Mouse (Mus musculus): ENCODE measurements around the gene Pde4d.
A peak's percentile ranks its signal among the peaks of the same experiment; 100 is the strongest.
"Not testable (repeated sequence)": the region's sequence is repeated elsewhere in the genome, so short reads cannot be mapped to it uniquely, and the experiment has no call there.

Pde4d gene

GRCm38 (mm10) chr13:108705441-108705840 lies 255.7 kb downstream of the Pde4d start:
- no peak for DNase-seq

GRCm38 (mm10) chr13:108714032-108714431 lies 264.3 kb downstream of the Pde4d start:
- no peak for DNase-seq

- no peak for DNase-seq
These were observed 265.3 kb downstream of the Pde4d start for GRCm38 (mm10) chr13:108715029-108715428.

DNA sequence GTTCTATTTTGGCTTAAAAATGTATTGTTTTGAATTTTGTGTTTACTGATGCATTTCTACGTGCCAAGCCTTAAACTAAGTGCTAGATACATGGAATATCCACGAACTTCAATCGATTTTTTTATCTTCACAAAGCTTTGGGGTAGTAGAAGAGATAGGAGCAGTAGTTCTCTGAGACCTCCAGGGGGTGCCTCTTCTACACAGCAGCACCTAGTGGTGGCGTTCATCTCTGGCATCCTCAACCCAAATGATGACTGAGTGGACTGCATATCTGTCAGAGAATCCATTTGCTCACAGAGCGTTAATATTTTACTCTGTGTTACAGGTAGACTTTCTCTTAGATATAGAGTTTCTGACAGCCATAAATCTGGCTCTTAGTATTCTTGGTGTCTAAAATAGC lies 272.5 kb downstream of the Pde4d start:
- DNase-seq: peak; percentile 33

GRCm38 (mm10) chr13:108734356-108734755 lies 284.6 kb downstream of the Pde4d start:
- DNase-seq: peak; percentile 14

DNA sequence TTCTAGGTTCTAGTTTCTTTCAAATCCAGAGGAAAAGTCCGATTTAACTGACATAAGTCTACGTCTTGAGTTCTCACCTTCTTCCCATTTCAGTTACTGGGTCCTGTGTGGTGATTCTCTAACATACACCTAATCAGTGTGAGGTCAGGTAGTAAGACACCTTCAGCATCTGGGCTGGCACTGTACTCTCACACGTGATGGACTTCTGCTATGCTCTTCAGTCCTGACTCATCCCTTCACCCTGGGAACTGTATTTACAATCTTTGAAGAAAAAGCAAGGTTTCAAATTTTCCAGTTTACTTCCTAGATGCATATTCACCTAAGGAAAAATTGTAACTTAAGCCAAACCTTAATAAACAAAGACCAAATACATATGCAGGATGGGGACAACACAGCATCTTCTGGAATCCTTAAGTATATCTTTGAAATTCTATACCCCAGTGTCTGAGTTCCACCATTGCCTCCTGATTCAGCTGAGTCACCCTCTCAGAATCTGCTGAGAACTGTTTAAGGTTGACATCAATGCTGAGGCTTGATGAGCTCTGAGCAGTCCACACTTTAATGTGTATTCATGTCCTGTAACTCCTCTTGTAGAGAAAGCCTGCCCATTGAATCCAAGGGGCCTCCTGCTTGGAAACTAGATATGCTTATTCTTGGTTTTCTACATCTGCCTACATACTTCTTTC lies 301.6 kb downstream of the Pde4d start:
- DNase-seq: no peak

GRCm38 (mm10) chr13:108757477-108757876 lies 307.7 kb downstream of the Pde4d start:
- no peak for DNase-seq

GRCm38 (mm10) chr13:108758331-108758730 lies 308.6 kb downstream of the Pde4d start:
- DNase-seq: no peak

DNA sequence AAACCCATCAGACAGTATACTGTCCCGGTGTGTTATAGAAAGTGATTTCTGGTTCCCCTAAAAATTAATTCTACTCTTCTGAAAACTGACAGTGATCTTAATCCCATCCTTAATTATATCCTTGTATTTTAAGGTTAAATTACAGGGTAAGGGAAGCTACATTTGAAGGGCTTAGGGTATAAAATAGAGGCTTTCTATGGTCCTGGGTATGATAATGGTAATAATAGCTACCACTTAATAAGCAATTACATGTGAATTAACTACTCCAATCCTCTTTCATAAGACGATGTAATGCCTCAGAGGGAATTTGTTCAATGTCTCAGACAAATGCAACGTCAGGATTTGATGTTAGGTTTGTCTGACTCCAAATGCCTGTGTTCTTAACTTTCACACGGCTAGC lies 309.4 kb downstream of the Pde4d start:
- DNase-seq: no peak

- DNase-seq: no peak
These were observed 313.5 kb downstream of the Pde4d start for GRCm38 (mm10) chr13:108763295-108763694.

- no peak for DNase-seq
These were observed 316.4 kb downstream of the Pde4d start for GRCm38 (mm10) chr13:108766020-108766727.

GRCm38 (mm10) chr13:108769465-108770056 lies 319.8 kb downstream of the Pde4d start:
- DNase-seq: no peak

DNA sequence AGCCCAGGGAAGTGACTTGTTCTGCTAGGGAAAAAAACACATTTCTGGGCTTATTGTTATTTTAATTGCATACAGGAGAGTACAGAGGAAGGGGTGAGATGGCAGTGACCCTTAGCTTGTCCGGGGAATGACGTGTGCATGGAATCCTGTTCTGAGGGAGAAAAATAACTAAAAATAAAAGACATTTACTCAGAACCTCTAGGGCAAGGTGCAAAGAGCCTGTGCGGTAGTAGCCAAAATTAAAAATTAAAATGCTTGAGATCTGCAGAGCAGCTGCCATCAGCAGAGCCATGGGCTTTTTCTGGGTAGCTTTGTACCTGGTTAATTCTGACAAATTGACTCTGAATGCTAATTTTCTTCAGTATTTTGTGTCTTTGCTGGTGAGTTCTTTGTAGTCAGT lies 322.6 kb downstream of the Pde4d start:
- DNase-seq: no peak

DNA sequence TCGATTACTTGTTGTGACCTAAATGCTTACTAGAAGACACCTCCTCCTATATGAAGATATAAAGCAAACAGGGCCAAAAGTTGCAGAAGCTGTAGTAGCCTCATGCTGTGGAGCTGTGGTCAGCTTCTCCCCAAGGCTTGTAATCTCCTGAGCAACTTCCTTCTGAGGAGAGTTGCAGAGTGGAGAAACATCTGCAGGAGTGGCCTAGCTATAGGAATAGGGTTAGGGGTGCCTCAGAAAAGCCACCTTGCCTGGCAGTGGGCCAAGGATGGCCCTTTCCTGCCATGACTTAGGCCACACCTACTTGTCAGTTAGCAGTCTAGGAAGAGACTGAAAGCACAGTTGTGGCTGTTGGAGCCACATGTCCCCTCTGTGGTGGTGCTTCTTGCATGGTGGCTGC lies 325.2 kb downstream of the Pde4d start:
- DNase-seq: no peak

DNA sequence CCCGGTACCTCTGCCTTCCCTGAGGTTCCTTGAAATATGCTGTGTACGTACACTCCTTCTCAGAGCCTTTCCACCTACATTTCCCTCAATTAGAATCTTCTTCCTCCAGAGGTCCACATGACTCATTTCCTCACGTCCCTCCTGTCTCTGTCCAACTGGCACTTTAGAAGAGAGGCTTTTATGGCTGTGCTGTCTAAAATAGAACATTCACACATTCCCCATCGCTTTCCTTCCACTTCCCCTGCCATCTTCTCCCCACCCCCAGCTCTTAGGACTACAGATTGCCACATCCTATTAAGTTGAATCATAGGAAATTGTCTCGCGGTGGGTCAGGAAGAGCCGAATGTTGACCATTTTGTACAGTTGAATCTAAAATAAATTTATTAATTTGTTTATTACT lies 326.1 kb downstream of the Pde4d start:
- no peak for DNase-seq

DNA sequence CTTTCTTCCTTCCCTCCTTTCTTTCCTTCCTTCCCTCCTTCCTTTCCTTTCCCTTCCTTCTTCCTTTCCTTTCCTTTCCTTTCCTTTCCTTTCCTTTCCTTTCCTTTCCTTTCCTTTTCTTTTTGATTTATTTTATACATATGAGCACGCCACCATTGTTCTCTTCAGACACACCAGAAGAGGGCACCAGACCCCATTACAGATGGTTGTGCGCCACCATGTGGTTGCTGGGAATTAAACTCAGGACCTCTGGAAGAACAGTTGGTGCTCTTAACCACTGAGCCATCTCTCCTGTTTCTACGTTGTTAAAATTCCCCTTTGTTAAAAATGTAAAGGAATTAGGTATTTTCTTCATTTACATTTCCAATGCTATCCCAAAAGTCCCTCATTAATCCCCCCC lies 347.9 kb downstream of the Pde4d start:
- not testable (repeated sequence) for DNase-seq

DNA sequence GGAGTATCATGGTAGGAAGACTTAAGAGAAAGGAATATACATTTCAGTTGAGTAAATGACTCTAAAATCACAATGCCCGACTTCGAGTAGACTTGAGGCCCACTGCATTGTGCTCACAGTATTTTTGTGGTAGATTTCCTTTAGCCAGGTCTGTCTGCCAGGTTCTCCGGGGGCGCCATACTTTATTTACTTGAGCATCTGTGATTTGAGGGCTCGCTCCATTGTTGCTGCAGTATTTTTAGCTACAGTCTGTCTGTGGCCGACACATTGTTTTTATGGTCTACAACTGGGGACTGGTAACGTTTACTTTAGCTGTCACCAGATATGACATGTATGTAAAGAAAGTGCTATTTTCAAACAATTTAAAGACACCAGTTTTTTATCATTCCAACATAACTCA lies 359.4 kb downstream of the Pde4d start:
- no peak for DNase-seq

DNA sequence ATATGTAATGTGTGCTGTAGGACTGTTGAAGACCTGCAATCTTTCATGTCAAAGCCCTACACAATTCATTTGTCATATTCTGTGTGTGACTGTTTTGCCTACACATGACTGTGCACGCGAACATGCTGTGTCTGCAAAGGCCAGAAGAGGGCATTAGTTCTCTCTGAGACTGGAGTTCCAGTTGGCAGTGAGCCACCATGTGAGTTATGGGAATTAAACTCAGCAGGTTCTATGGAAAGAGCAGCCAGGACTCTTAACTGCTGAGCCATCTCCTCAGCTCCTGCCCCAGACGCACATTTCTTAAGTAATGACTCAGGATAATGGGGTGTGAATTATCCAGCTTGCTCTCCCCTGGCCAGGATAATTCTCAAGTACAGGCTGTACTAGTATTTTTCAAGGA lies 363.2 kb downstream of the Pde4d start:
- DNase-seq: peak; percentile 68

DNA sequence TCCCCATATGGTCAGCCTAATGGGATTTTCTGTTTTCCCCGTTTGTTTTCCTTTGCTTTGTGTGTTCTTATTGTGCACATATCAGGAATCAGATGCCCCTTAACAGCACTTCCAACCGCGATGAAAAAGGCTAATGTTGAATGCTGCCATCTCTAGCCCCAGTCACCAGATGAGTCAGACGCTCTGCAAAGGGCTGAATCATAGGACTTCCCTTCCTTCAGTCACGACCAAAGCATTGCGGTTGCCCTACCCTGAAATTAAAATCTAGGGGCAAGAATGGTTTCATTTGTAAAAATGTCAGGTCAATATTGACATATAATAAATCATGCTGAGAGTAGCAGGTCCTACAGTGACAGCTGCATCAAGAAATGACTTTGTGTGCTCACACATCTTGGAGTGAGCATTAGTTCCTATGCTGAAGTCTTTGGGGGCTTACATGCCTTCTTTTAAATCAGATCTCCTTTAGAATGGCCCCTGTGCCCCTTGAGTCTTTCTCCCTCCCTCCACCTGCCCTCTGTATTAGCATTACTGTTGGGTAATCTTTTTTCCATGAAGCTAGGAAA lies 370.2 kb downstream of the Pde4d start:
- DNase-seq: no peak

DNA sequence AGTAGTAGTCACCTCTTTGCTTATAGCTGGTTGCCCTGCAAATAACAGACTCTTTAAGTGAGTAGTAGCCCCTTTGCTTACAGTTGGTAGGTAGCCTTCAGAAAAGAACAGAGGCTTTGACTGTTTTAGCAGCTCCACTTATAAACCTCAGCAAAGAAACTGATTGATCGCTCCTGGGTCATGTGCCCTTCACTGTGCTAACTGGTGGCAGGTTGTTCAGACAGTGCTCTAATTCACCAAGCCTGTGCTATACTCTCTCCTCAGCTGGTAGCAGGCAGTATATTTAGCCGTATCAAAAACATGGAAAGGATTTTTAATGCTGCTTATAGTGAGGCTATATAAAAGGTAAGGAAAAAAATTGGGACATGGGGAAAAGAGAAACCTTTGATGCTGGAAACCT lies 370.7 kb downstream of the Pde4d start:
- no peak for DNase-seq

DNA sequence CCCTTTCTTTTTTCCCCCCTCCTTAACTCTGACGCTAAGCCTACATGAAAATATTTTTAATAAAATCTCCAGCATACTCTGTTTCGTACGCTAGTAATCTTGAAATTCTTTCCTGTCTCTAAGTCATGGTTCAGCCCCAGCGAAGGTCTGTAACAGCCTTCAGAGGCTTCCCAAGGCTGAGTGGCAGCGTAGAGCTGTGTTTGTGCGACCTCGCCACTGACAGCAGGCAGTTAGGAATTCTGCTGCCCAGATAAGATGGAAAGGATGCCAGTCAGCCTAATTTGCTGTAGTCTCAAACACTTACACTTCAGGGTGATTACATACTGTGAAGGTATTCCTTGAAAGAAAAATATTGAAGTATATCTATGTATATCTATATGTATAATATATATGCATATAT lies 371.5 kb downstream of the Pde4d start:
- DNase-seq: no peak

DNA sequence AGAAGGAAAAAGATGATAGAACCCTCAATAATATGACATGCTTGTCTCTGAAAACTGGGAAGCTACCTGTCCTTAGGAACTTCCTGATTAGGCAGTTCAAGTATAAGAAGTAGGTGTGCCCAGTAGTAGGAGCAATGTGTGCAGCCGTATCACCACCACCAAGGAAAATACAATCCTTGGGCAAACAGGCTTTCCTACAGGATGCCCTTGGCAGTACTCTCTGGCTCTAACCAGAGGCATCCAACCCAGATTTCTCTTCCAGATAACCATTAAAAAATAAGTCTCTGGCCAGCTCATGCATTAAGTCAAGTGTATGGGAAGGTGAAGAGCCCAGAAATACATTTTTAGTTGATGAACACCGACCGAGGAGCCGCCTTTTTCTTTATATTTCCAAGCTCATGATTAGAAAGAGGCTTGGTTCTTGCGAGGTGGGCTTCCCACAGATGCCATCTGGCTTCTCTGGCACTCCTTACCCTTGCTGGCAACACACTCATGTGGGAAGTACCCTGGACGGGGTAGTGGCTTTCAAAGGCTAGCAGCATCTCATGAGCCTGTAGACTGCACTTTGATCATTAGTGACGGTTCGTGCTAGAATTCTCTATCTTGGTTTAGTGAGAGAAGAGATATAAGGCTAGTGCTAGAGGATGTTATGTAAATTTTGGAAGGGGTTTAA lies 375.0 kb downstream of the Pde4d start:
- DNase-seq: no peak

DNA sequence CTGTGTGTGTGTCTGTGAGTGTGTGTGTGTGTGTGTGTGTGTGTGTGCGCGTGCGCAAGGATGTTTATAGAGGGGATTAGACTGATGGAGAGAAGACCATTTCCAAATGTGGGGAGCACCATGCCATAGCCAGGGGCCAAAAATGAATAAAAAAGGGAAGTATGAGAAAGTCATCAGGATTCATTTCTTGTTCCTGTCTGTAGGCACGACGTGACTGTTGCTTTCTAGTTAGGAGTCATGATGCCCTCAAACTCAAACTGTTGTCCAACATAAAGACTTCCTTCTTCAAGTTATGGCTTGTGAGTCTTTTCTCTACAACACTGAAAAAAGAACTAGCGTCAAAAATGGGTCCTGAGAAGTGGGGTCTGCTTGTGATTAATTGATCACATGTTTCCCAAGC lies 375.8 kb downstream of the Pde4d start:
- no peak for DNase-seq

All from kidney, postnatal 14 days (tissue).